Mouse (Mus musculus) MEL (cell line): ENCODE results near the gene Fndc3b.

Source experiments
- MEF2A ChIP-seq: IDR thresholded peaks from 2 replicates; pipeline ENCODE4 v1.6.1; 2014; ENCODE audit warnings: low read depth, mild to moderate bottlenecking, inconsistent platforms, low read length, improper control_type of control experiment; ENCODE audit not compliant: poor library complexity, insufficient replicate concordance, severe bottlenecking; ENCODE audit errors: extremely low read depth
- TAL1 ChIP-seq: IDR thresholded peaks from 2 replicates; pipeline ENCODE4 v1.6.1; 2012; ENCODE audit warnings: mild to moderate bottlenecking, inconsistent platforms, low read length, moderate library complexity, mixed read lengths

GRCm38 (mm10) chr3:27526991-27527390 is 184.1 kb downstream of the Fndc3b start:
- no peak for TF ChIP-seq TAL1
- TF ChIP-seq MEF2A, result no peak
